Mouse (Mus musculus): ENCODE measurements around the gene Cacnb3. TPM values are rescaled to one million over a fixed set of nuclear protein-coding genes. Genes with fewer than 3 reads are reported as not detected.
"Not testable (repeated sequence)": the region's sequence is repeated elsewhere in the genome, so short reads cannot be mapped to it uniquely, and the experiment has no call there.

Gene Cacnb3
- polyA plus RNA-seq (2015; fragmentation: Nextera tagmentation; extraction: Ambion mirVana) = 8.7 and 12.8 TPM in 2 replicates

DNA sequence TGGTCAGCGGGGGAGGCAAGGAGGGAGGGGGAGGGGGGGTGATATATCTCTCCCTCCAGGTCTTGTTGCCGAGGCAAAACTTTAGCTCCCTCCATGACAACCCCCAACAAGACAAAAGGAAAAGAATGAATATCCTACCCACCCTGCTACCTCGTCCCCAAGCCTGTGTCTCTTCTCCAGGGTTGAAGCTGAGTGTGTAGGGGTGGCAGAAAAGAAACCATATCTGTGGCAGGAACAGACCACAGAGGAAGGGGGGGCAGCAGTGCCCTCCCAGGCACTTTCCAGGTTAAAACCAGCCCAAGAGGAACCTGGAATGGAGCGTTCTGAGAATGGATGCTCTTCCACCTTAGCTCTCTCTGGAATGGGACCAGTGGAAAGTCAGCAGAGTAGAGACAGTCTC lies at the start of gene Cacnb3:
Gene Cacnb3, plus strand, starts transcription at position 301 of the 400 bp plus-strand sequence.
- H3K4me3 ChIP-seq = peak within 1 kb of the TSS; percentile 77
- H3K27me3 ChIP-seq = peaks cover 53% of the 10 kb centered on the region
- H3K9me3 ChIP-seq (replicated peaks) = no peaks in the 10 kb centered on the region
- no peaks in the 10 kb centered on the region for H3K36me3 ChIP-seq
- peak within 1 kb of the TSS; percentile 91 for H3K4me2 ChIP-seq
- H3K9ac ChIP-seq = peak within 1 kb of the TSS; percentile 53; the same call in 1 of the 2 replicates
- 0 out of 2 replicates have a peak within 1 kb of the TSS, but pooled peaks have one; percentile 20 for H3K27ac ChIP-seq
- H3K4me1 ChIP-seq (replicated peaks) = peaks cover 66% of the 10 kb centered on the region
- WGBS = 40% methylated on average over 4 of the region's 4 CpGs
- ATAC-seq (replicated peaks; ENCODE audit: insufficient number of reproducible peaks, insufficient read depth, low FRiP score, low read depth) = no peak

DNA sequence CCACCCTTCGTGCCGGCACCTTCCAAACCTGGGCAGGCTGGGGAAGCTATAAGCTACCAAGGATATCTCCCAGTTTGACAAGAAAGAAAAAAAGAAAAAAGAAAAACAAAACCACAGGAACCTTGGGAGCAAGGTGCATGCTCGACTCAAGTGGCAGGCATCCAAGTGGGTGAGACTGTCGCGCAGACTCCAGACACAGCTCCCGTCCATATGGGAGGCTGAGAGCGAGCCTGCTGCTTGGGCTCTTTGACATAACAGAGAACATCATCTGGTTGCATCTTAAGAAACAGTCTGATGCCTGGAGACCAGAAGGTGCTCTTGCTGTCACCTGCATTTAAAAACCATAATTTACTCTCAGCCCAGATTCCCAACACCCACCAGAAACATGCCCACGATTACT lies 48.2 kb upstream of the Cacnb3 start:
- Histone ChIP-seq H3K27ac (no peak overlapping the region), H3K4me3 (no peak overlapping the region), H3K4me2 (no peak overlapping the region), H3K36me3 (no peaks in the 10 kb centered on the region), H3K4me1 (replicated peaks) (peaks cover 24% of the 10 kb centered on the region), H3K27me3 (no peaks in the 10 kb centered on the region), H3K9me3 (replicated peaks) (no peaks in the 10 kb centered on the region), H3K9ac (no peak overlapping the region)
- ATAC-seq (replicated peaks; ENCODE audit: insufficient number of reproducible peaks, insufficient read depth, low FRiP score, low read depth) = no peak
- WGBS = 54% methylated on average over 8 of the region's 8 CpGs

DNA sequence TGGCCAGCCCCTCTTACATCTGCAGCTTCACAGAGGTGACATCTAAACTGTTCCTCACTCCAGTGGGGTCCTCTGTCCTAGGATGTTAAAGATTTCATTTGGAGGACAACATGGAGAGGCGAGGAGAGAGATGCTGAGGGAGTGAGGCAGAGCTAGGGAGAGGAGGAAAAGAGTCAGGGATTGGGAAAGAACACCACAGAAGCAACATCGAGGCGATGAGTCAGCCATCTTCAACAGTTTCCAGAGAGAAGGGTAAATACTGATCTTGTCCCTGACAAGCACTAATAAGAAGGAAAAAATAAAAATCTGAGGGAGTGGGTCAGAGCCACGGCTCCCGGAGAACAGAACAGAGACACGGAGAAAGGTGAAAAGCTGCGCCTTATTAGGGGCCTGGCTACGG lies 47.6 kb upstream of the Cacnb3 start:
- WGBS = 71% methylated on average over 8 of the region's 8 CpGs
- Histone ChIP-seq H3K4me1 (replicated peaks) (peaks cover 24% of the 10 kb centered on the region), H3K27me3 (no peaks in the 10 kb centered on the region), H3K4me3 (no peak overlapping the region), H3K4me2 (no peak overlapping the region), H3K9me3 (replicated peaks) (no peaks in the 10 kb centered on the region), H3K36me3 (no peaks in the 10 kb centered on the region; the same call in 1 of the 2 replicates), H3K27ac (no peak overlapping the region), H3K9ac (no peak overlapping the region; the same call in 1 of the 2 replicates)
- no peak for ATAC-seq (replicated peaks; ENCODE audit: insufficient number of reproducible peaks, insufficient read depth, low FRiP score, low read depth)

- no peak overlapping the region for H3K4me2 ChIP-seq
- peak overlapping the region; percentile 58 for H3K27ac ChIP-seq
- ATAC-seq (replicated peaks; ENCODE audit: insufficient number of reproducible peaks, insufficient read depth, low FRiP score, low read depth) = no peak
- WGBS = 42% methylated on average over 7 of the region's 7 CpGs
- H3K9ac ChIP-seq = no peak overlapping the region
- no peaks in the 10 kb centered on the region for H3K27me3 ChIP-seq
- H3K4me1 ChIP-seq (replicated peaks) = peaks cover 22% of the 10 kb centered on the region
- no peak overlapping the region for H3K4me3 ChIP-seq
- H3K36me3 ChIP-seq = peaks cover 17% of the 10 kb centered on the region
- H3K9me3 ChIP-seq (replicated peaks) = no peaks in the 10 kb centered on the region
These were observed 45.2 kb upstream of the Cacnb3 start for GRCm38 (mm10) chr15:98585421-98585820.

GRCm38 (mm10) chr15:98586141-98586540 lies 44.5 kb upstream of the Cacnb3 start:
- not testable (repeated sequence) for H3K4me2 ChIP-seq; ATAC-seq (replicated peaks; ENCODE audit: insufficient number of reproducible peaks, insufficient read depth, low FRiP score, low read depth); H3K9ac ChIP-seq; H3K4me3 ChIP-seq; H3K9me3 ChIP-seq (replicated peaks); H3K27me3 ChIP-seq
- Histone ChIP-seq H3K36me3 (peaks cover 24% of the 10 kb centered on the region), H3K4me1 (replicated peaks) (peaks cover 22% of the 10 kb centered on the region), H3K27ac (peak overlapping the region; percentile 58)
- WGBS = 71% methylated on average over 9 of the region's 9 CpGs

GRCm38 (mm10) chr15:98587751-98588150 lies 42.9 kb upstream of the Cacnb3 start:
- H3K36me3 ChIP-seq = peaks cover 41% of the 10 kb centered on the region
- peaks cover 17% of the 10 kb centered on the region for H3K4me1 ChIP-seq (replicated peaks)
- H3K4me2 ChIP-seq = no peak overlapping the region
- no peak overlapping the region for H3K9ac ChIP-seq
- H3K27me3 ChIP-seq = no peaks in the 10 kb centered on the region
- H3K9me3 ChIP-seq (replicated peaks) = no peaks in the 10 kb centered on the region
- ATAC-seq (replicated peaks; ENCODE audit: insufficient number of reproducible peaks, insufficient read depth, low FRiP score, low read depth) = no peak
- WGBS = 73% methylated on average over 11 of the region's 11 CpGs
- H3K27ac ChIP-seq = no peak overlapping the region
- H3K4me3 ChIP-seq = no peak overlapping the region

- no peak overlapping the region for H3K9ac ChIP-seq
- no peaks in the 10 kb centered on the region for H3K27me3 ChIP-seq
- 62% methylated on average over 7 of the region's 7 CpGs for WGBS
- H3K9me3 ChIP-seq (replicated peaks) = no peaks in the 10 kb centered on the region
- no peak overlapping the region for H3K4me2 ChIP-seq
- no peak overlapping the region for H3K4me3 ChIP-seq
- peaks cover 14% of the 10 kb centered on the region for H3K4me1 ChIP-seq (replicated peaks)
- no peak for ATAC-seq (replicated peaks; ENCODE audit: insufficient number of reproducible peaks, insufficient read depth, low FRiP score, low read depth)
- peak overlapping the region; percentile 27; the same call in 1 of the 2 replicates for H3K27ac ChIP-seq
- H3K36me3 ChIP-seq = peaks cover 61% of the 10 kb centered on the region
These were observed 40.9 kb upstream of the Cacnb3 start for GRCm38 (mm10) chr15:98589640-98590336.

DNA sequence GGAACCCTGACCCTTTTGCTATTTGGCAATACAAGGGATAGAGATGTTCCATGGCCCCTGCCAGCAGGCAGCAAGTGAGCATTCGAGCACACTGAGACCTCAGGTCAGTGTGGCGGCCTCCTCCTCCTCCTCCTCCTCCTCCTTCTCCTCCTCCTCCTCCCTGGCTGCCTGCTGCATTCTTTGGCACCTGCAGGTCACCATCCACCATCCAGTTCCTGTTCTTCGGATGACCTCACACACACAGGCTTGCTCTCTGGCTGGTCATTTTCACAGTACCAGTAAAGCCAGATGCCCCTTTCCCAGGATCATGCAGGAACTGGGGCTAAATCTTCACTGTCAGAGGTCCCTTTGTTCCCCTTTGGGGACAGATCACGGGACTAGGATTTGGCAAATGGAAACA lies 39.2 kb upstream of the Cacnb3 start:
- Histone ChIP-seq H3K36me3 (peaks cover 77% of the 10 kb centered on the region), H3K4me2 (no peak overlapping the region), H3K27me3 (no peaks in the 10 kb centered on the region), H3K27ac (no peak overlapping the region), H3K4me3 (no peak overlapping the region), H3K4me1 (replicated peaks) (no peaks in the 10 kb centered on the region), H3K9me3 (replicated peaks) (no peaks in the 10 kb centered on the region), H3K9ac (no peak overlapping the region)
- no peak for ATAC-seq (replicated peaks; ENCODE audit: insufficient number of reproducible peaks, insufficient read depth, low FRiP score, low read depth)
- WGBS = 64% methylated on average over 4 of the region's 4 CpGs

DNA sequence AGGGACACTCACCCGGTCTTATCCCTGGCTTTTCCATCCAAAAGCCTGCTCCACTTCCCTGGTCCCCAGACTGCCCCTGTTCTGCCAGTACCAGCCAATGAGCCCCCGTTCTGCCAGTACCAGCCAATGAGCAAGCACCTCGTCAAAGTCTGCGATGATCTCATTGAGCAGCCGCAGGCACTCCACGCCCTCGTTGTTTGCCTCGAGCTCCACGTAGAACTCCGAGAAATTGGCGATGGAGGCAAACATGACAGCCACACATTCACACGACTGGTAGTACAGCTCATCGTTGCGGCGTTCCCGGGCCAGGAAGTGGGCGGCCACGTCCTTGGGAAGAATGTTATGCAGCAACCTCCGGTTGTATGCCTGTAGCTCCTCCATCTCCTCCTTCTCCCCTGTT lies 36.4 kb upstream of the Cacnb3 start:
- no peak overlapping the region for H3K27ac ChIP-seq
- H3K4me3 ChIP-seq = no peak overlapping the region
- no peaks in the 10 kb centered on the region for H3K4me1 ChIP-seq (replicated peaks)
- no peak overlapping the region for H3K9ac ChIP-seq
- no peaks in the 10 kb centered on the region for H3K9me3 ChIP-seq (replicated peaks)
- 75% methylated on average over 19 of the region's 19 CpGs for WGBS
- no peaks in the 10 kb centered on the region for H3K27me3 ChIP-seq
- peaks cover 100% of the 10 kb centered on the region for H3K36me3 ChIP-seq
- ATAC-seq (replicated peaks; ENCODE audit: insufficient number of reproducible peaks, insufficient read depth, low FRiP score, low read depth) = no peak
- H3K4me2 ChIP-seq = no peak overlapping the region

GRCm38 (mm10) chr15:98595049-98595448 lies 35.6 kb upstream of the Cacnb3 start:
- ATAC-seq (replicated peaks; ENCODE audit: insufficient number of reproducible peaks, insufficient read depth, low FRiP score, low read depth) = no peak
- Histone ChIP-seq H3K4me1 (replicated peaks) (peaks cover 4% of the 10 kb centered on the region), H3K27me3 (no peaks in the 10 kb centered on the region), H3K9ac (no peak overlapping the region), H3K27ac (no peak overlapping the region), H3K4me3 (no peak overlapping the region), H3K9me3 (replicated peaks) (no peaks in the 10 kb centered on the region), H3K4me2 (no peak overlapping the region), H3K36me3 (peaks cover 99% of the 10 kb centered on the region)
- 86% methylated on average over 5 of the region's 5 CpGs for WGBS

DNA sequence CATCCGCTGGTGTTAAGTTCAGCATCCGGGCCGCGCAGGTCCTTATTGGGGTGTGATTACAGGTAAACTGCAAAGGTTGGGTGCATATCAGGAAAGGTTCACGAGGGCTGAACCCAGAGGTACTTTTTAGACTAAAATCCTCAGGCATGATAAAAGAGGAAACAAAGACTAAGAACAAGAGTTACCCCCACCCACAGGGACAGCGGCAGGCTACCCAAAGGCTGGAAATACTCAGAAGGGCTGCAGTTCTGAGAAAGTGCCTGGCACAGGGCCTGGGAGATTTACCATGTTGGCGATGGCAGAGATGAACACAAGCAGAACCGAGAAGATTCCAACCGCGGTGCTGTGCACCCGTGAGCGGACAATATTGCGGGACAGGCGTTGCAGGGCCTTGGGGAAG lies 34.0 kb upstream of the Cacnb3 start:
- Histone ChIP-seq H3K9ac (no peak overlapping the region), H3K9me3 (replicated peaks) (no peaks in the 10 kb centered on the region), H3K4me2 (no peak overlapping the region), H3K4me3 (no peak overlapping the region), H3K27me3 (no peaks in the 10 kb centered on the region), H3K36me3 (peaks cover 94% of the 10 kb centered on the region), H3K27ac (no peak overlapping the region), H3K4me1 (replicated peaks) (peaks cover 19% of the 10 kb centered on the region)
- ATAC-seq (replicated peaks; ENCODE audit: insufficient number of reproducible peaks, insufficient read depth, low FRiP score, low read depth) = no peak
- WGBS = 88% methylated on average over 14 of the region's 14 CpGs

Data from heart, embryonic 15.5 days (tissue).